Mouse (Mus musculus) midbrain, embryonic 11.5 days (tissue): ENCODE measurements at regions not wholly inside any gene's neighbourhood (a gene's known extent, or its start where the extent isn't known, plus 50 kb on each side); places are given as distances from the start of the nearest gene placed in this dataset.

Experiments used
- ATAC-seq: fragments of 200-750 bp; cut with Nextera tagmentation; 2 replicates; pipeline ENCODE4 v1.8.0; 2017; ENCODE audit warnings: moderate TSS enrichment, moderate library complexity; ENCODE audit not compliant: low FRiP score
- DNase-seq: peaks from one replicate; pipeline ENCODE4 v3.0.0; 2015; ENCODE audit warnings: low spot score; ENCODE audit errors: missing footprints
- H3K27ac ChIP-seq: fragments of 300-500 bp; sonication (generic); 2 replicates; pipeline ENCODE4 v1.5.1; 2014; ENCODE audit warnings: low read depth, low read length
- H3K27me3 ChIP-seq: fragments of 300-500 bp; sonication (generic); 2 replicates; pipeline ENCODE4 v1.6.1; 2014; ENCODE audit warnings: mild to moderate bottlenecking, low read length, moderate library complexity, mixed read lengths; ENCODE audit not compliant: control insufficient read depth, insufficient read depth
- H3K36me3 ChIP-seq: fragments of 300-500 bp; sonication (generic); 2 replicates; pipeline ENCODE4 v1.6.1; 2014; ENCODE audit warnings: mild to moderate bottlenecking, low read length, moderate library complexity, mixed read lengths; ENCODE audit not compliant: control insufficient read depth, insufficient read depth
- H3K4me1 ChIP-seq: fragments of 300-500 bp; sonication (generic); 2 replicates; pipeline ENCODE4 v1.6.1; 2014; ENCODE audit warnings: low read length; ENCODE audit not compliant: control insufficient read depth, insufficient read depth
- H3K4me2 ChIP-seq: fragments of 300-500 bp; sonication (generic); 2 replicates; pipeline ENCODE4 v1.6.1; 2014; ENCODE audit warnings: mild to moderate bottlenecking, moderate library complexity
- H3K4me3 ChIP-seq: fragments of 300-500 bp; sonication (generic); 2 replicates; pipeline ENCODE4 v1.5.1; 2014; ENCODE audit warnings: low read depth, low read length
- H3K9ac ChIP-seq: fragments of 300-500 bp; sonication (generic); 2 replicates; pipeline ENCODE4 v1.6.1; 2014; ENCODE audit warnings: low read length
- H3K9me3 ChIP-seq: fragments of 300-500 bp; sonication (generic); 2 replicates; pipeline ENCODE4 v1.6.1; 2016; ENCODE audit warnings: low read length; ENCODE audit not compliant: control insufficient read depth
- WGBS: fragments of 180-500 bp; shearing (Covaris S2); extraction: QIAGEN DNeasy Blood & Tissue Kit; methylation state at CpG from one replicate; pipeline ENCODE4 v1.1.7; 2014; 5-methylcytosine and 5-hydroxymethylcytosine counted together

GRCm38 (mm10) chr13:90797209-90797608 lies 107.9 kb downstream of the Atp6ap1l start:
- Histone ChIP-seq H3K27ac (no peak overlapping the region), H3K9me3 (no peaks in the 10 kb centered on the region), H3K4me2 (no peak overlapping the region), H3K4me1 (no peaks in the 10 kb centered on the region), H3K36me3 (no peaks in the 10 kb centered on the region), H3K4me3 (no peak overlapping the region), H3K27me3 (no peaks in the 10 kb centered on the region), H3K9ac (no peak overlapping the region)
- ATAC-seq (no peak), DNase-seq (no peak)
- 80% methylated on average over 3 of the region's 3 CpGs for WGBS

- H3K27me3 ChIP-seq = no peaks in the 10 kb centered on the region
- H3K4me1 ChIP-seq = no peaks in the 10 kb centered on the region
- no peaks in the 10 kb centered on the region for H3K36me3 ChIP-seq
- H3K9ac ChIP-seq = no peak overlapping the region
- H3K4me3 ChIP-seq = no peak overlapping the region
- no peak overlapping the region for H3K27ac ChIP-seq
- DNase-seq = no peak
- no peak for ATAC-seq
- H3K4me2 ChIP-seq = no peak overlapping the region
- WGBS = 86% methylated on average over 4 of the region's 4 CpGs
- H3K9me3 ChIP-seq = no peaks in the 10 kb centered on the region
Observed at GRCm38 (mm10) chr13:90796809-90797208, 108.3 kb downstream of the Atp6ap1l start.

DNA sequence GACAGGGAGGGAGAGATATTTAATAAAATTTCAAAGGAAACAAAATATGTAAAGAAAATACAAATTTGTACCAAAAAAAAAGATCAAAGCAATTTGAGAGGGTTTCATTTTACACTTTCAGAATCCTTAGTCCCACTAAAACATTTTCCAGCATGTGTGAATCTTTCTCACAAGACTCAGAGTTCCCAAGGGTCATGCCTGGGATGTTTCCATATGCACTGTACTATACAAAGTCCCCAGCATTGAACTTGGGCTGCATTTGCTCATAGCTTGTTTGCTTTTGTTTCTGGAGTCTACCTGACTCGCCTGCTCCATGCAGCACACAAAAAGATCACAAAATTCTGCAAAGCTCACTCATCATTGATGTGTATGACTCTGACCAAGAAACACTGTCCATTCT lies 122.7 kb downstream of the Atp6ap1l start:
- Histone ChIP-seq H3K36me3 (no peaks in the 10 kb centered on the region), H3K4me1 (no peaks in the 10 kb centered on the region), H3K27ac (no peak overlapping the region), H3K27me3 (no peaks in the 10 kb centered on the region), H3K9me3 (no peaks in the 10 kb centered on the region), H3K9ac (no peak overlapping the region), H3K4me2 (no peak overlapping the region), H3K4me3 (no peak overlapping the region)
- 77% methylated on average over 1 of the region's 1 CpGs for WGBS
- no peak for ATAC-seq
- DNase-seq = no peak

- no peak for DNase-seq
Observed at GRCm38 (mm10) chr13:90781974-90782373, 123.2 kb downstream of the Atp6ap1l start.

DNA sequence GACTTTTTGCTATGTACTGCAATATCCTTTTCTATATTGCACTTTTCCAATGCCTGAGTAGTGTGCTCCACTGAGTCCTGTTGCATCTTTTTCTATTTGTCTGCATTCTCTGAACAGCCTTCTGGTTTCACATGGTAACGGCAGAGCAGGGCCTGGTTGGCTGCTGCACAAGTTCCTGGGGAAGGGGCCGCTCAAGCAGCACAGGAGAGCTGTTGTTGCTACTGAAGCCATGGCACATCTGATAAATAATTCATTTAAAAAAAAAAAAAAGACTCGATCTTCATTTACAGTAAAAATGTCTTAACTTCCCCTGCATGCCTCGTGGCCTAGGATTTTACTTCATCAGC lies 127.2 kb downstream of the Atp6ap1l start:
- no peak overlapping the region for H3K4me3 ChIP-seq
- H3K9ac ChIP-seq = no peak overlapping the region
- H3K4me1 ChIP-seq = no peaks in the 10 kb centered on the region
- no peaks in the 10 kb centered on the region for H3K27me3 ChIP-seq
- WGBS = 77% methylated on average over 4 of the region's 4 CpGs
- no peak overlapping the region for H3K27ac ChIP-seq
- DNase-seq = no peak
- ATAC-seq = no peak
- no peaks in the 10 kb centered on the region for H3K36me3 ChIP-seq
- H3K9me3 ChIP-seq = no peaks in the 10 kb centered on the region
- H3K4me2 ChIP-seq = no peak overlapping the region

More at GRCm38 (mm10) chr13:90781974-90782373, 123.2 kb downstream of the Atp6ap1l start:
- Histone ChIP-seq H3K27me3 (no peaks in the 10 kb centered on the region), H3K4me3 (no peak overlapping the region), H3K4me2 (no peak overlapping the region), H3K9ac (no peak overlapping the region), H3K36me3 (no peaks in the 10 kb centered on the region), H3K9me3 (no peaks in the 10 kb centered on the region), H3K27ac (no peak overlapping the region), H3K4me1 (no peaks in the 10 kb centered on the region)
- ATAC-seq = no peak
- WGBS = 76% methylated on average over 2 of the region's 2 CpGs

DNA sequence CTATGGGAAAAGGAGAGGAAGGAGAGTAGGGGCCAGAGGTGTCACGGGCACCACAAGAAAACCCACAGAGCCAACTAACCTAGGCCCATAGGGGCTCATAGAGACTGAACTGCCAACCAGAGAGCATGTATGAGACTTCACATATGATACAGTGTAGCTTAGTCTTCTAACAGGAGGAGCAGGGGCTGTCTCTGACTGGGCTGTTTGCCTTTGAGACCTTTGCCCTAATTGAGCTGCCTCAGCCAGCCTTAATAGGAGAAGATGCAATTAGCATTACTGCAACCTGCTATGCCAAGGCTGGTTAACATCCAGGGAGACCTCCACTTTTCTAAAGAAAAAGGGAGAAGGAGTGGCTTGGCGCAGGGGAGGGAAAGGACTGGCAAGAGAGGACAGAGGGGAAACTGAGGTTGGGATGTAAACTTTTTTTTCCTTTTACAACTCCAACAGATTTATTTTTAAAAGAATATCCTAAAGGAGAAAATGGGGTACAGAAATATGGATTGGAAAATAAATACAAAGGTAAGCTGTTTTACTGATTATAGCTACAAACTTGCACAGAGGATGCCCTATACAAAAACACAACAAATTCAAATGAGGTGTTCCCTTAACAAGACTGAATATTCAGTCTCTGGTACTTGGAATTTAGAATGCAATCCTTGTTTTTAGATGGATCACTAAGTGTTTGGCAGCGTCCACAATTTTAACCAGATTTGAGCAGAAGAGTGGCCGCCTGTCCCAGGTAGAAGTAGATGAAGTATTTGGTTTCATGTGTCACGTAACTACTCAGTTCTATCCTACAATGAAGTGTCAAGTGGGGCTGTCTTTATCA lies 127.8 kb downstream of the Atp6ap1l start:
- DNase-seq (no peak), ATAC-seq (no peak)
- 89% methylated on average over 5 of the region's 5 CpGs for WGBS

GRCm38 (mm10) chr13:90762154-90762553 lies 143.0 kb downstream of the Atp6ap1l start:
- Histone ChIP-seq H3K4me3 (no peak overlapping the region), H3K4me1 (no peaks in the 10 kb centered on the region), H3K27me3 (no peaks in the 10 kb centered on the region), H3K9ac (no peak overlapping the region), H3K27ac (no peak overlapping the region), H3K9me3 (no peaks in the 10 kb centered on the region), H3K4me2 (no peak overlapping the region), H3K36me3 (no peaks in the 10 kb centered on the region)
- ATAC-seq (no peak), DNase-seq (no peak)
- WGBS = 74% methylated on average over 2 of the region's 2 CpGs

More for the DNA sequence above, 127.8 kb downstream of the Atp6ap1l start:
- Histone ChIP-seq H3K4me3 (no peak overlapping the region), H3K36me3 (no peaks in the 10 kb centered on the region), H3K4me1 (no peaks in the 10 kb centered on the region), H3K4me2 (no peak overlapping the region), H3K27ac (no peak overlapping the region), H3K27me3 (no peaks in the 10 kb centered on the region), H3K9me3 (no peaks in the 10 kb centered on the region), H3K9ac (no peak overlapping the region)

- DNase-seq (no peak), ATAC-seq (no peak)
- Histone ChIP-seq H3K9me3 (no peaks in the 10 kb centered on the region), H3K9ac (no peak overlapping the region), H3K36me3 (no peaks in the 10 kb centered on the region), H3K4me3 (no peak overlapping the region), H3K4me1 (no peaks in the 10 kb centered on the region), H3K4me2 (no peak overlapping the region), H3K27ac (no peak overlapping the region), H3K27me3 (no peaks in the 10 kb centered on the region)
- WGBS = 78% methylated on average over 4 of the region's 4 CpGs
Observed at GRCm38 (mm10) chr13:90760516-90761050, 144.6 kb downstream of the Atp6ap1l start.

GRCm38 (mm10) chr13:90754451-90754850 lies 150.7 kb downstream of the Atp6ap1l start:
- H3K4me3 ChIP-seq = no peak overlapping the region
- no peaks in the 10 kb centered on the region for H3K4me1 ChIP-seq
- DNase-seq (no peak), ATAC-seq (no peak)
- no peaks in the 10 kb centered on the region for H3K36me3 ChIP-seq
- no peak overlapping the region for H3K4me2 ChIP-seq
- WGBS = 86% methylated on average over 3 of the region's 3 CpGs
- H3K27ac ChIP-seq = no peak overlapping the region
- H3K27me3 ChIP-seq = no peaks in the 10 kb centered on the region
- no peak overlapping the region for H3K9ac ChIP-seq
- no peaks in the 10 kb centered on the region for H3K9me3 ChIP-seq
